Mouse (Mus musculus) liver, embryonic 15.5 days (tissue): Measurements from ENCODE around the gene Clip4. TPM values are rescaled to one million over a fixed set of nuclear protein-coding genes. Genes with fewer than 3 reads are reported as not detected.
A peak's percentile ranks its signal among the peaks of the same experiment; 100 is the strongest.

ENCODE experiments used
- ATAC-seq: fragments of 200-750 bp; cut with Nextera tagmentation; 2 replicates; pipeline ENCODE4 v1.8.0; 2017; ENCODE audit warnings: moderate number of reproducible peaks, mild to moderate bottlenecking, moderate library complexity; ENCODE audit not compliant: insufficient read depth
- H3K27ac ChIP-seq: fragments of 300-500 bp; sonication (generic); replicated peaks from 2 replicates; pipeline ENCODE4 v1.5.1; 2015; ENCODE audit warnings: mild to moderate bottlenecking, inconsistent platforms
- H3K27me3 ChIP-seq: fragments of 300-500 bp; sonication (generic); 2 replicates; pipeline ENCODE4 v1.6.1; 2015; ENCODE audit warnings: mild to moderate bottlenecking, inconsistent platforms
- H3K36me3 ChIP-seq: fragments of 300-500 bp; sonication (generic); replicated peaks from 2 replicates; pipeline ENCODE4 v1.6.1; 2015; ENCODE audit warnings: moderate library complexity, mild to moderate bottlenecking, inconsistent platforms
- H3K4me1 ChIP-seq: fragments of 300-500 bp; sonication (generic); replicated peaks from 2 replicates; pipeline ENCODE4 v1.6.1; 2015; ENCODE audit warnings: inconsistent platforms
- H3K4me2 ChIP-seq: fragments of 300-500 bp; sonication (generic); 2 replicates; pipeline ENCODE4 v1.6.1; 2015; ENCODE audit warnings: moderate library complexity, mild to moderate bottlenecking, inconsistent platforms
- H3K4me3 ChIP-seq: fragments of 300-500 bp; sonication (generic); replicated peaks from 2 replicates; pipeline ENCODE4 v1.5.1; 2015; ENCODE audit warnings: mild to moderate bottlenecking, inconsistent platforms
- H3K9ac ChIP-seq: fragments of 300-500 bp; sonication (generic); 2 replicates; pipeline ENCODE4 v1.6.1; 2015; ENCODE audit warnings: moderate library complexity, mild to moderate bottlenecking, inconsistent platforms
- H3K9me3 ChIP-seq: fragments of 300-500 bp; sonication (generic); replicated peaks from 2 replicates; pipeline ENCODE4 v1.6.1; 2016; ENCODE audit warnings: inconsistent platforms
- WGBS: fragments of 180-500 bp; shearing (Covaris S2); methylation state at CpG from one replicate; pipeline ENCODE4 v1.1.7; 2015; ENCODE audit warnings: mixed read lengths; ENCODE audit not compliant: insufficient replicate concordance; 5-methylcytosine and 5-hydroxymethylcytosine counted together
- polyA plus RNA-seq: library from polyadenylated mRNA; unstranded; fragments of >200 nt; fragmentation: Nextera tagmentation; extraction: Ambion mirVana; gene quantifications from 2 replicates; pipeline ENCODE4 v1.2.1, GENCODE M21; 2015

Clip4 gene
- polyA plus RNA-seq, 1 experiment from 2014 or later: 0.46 TPM

- Histone ChIP-seq H3K4me1 (no peaks in the 10 kb centered on the region), H3K9me3 (no peaks in the 10 kb centered on the region), H3K27me3 (no peaks in the 10 kb centered on the region), H3K36me3 (no peaks in the 10 kb centered on the region), H3K4me3 (no peak overlapping the region), H3K27ac (no peak overlapping the region), H3K9ac (no peak overlapping the region), H3K4me2 (no peak overlapping the region)
- WGBS: 65% methylated on average over 4 of the region's 4 CpGs
- ATAC-seq: no peak
Observed at GRCm38 (mm10) chr17:71791622-71792021, 23.3 kb downstream of the Clip4 start.

GRCm38 (mm10) chr17:71795521-71796205 lies 27.4 kb downstream of the Clip4 start:
- Histone ChIP-seq H3K4me1 (no peaks in the 10 kb centered on the region), H3K9me3 (no peaks in the 10 kb centered on the region), H3K27me3 (no peaks in the 10 kb centered on the region), H3K9ac (no peak overlapping the region), H3K27ac (no peak overlapping the region), H3K36me3 (no peaks in the 10 kb centered on the region), H3K4me2 (no peak overlapping the region), H3K4me3 (no peak overlapping the region)
- no peak for ATAC-seq
- 69% methylated on average over 15 of the region's 15 CpGs for WGBS

- no peak overlapping the region for H3K27ac ChIP-seq
- no peak overlapping the region for H3K4me2 ChIP-seq
- H3K9ac ChIP-seq: no peak overlapping the region
- WGBS: 73% methylated on average over 6 of the region's 6 CpGs
- no peaks in the 10 kb centered on the region for H3K9me3 ChIP-seq
- H3K36me3 ChIP-seq: no peaks in the 10 kb centered on the region
- H3K27me3 ChIP-seq: no peaks in the 10 kb centered on the region
- H3K4me3 ChIP-seq: no peak overlapping the region
- no peaks in the 10 kb centered on the region for H3K4me1 ChIP-seq
- ATAC-seq: no peak
Observed at GRCm38 (mm10) chr17:71803456-71803855, 35.2 kb downstream of the Clip4 start.

GRCm38 (mm10) chr17:71803876-71804275 lies 35.6 kb downstream of the Clip4 start:
- Histone ChIP-seq H3K36me3 (no peaks in the 10 kb centered on the region), H3K4me1 (no peaks in the 10 kb centered on the region), H3K27ac (no peak overlapping the region), H3K4me2 (no peak overlapping the region), H3K4me3 (no peak overlapping the region), H3K9me3 (no peaks in the 10 kb centered on the region), H3K9ac (no peak overlapping the region), H3K27me3 (no peaks in the 10 kb centered on the region)
- ATAC-seq: no peak
- WGBS: 75% methylated on average over 4 of the region's 4 CpGs

- H3K9me3 ChIP-seq: no peaks in the 10 kb centered on the region
- no peak overlapping the region for H3K27ac ChIP-seq
- WGBS: 51% methylated on average over 8 of the region's 8 CpGs
- no peak overlapping the region for H3K9ac ChIP-seq
- H3K4me1 ChIP-seq: no peaks in the 10 kb centered on the region
- H3K4me3 ChIP-seq: no peak overlapping the region
- no peaks in the 10 kb centered on the region for H3K36me3 ChIP-seq
- H3K4me2 ChIP-seq: no peak overlapping the region
- no peak for ATAC-seq
- no peaks in the 10 kb centered on the region for H3K27me3 ChIP-seq
Observed at GRCm38 (mm10) chr17:71811070-71811469, 42.8 kb downstream of the Clip4 start.

- no peaks in the 10 kb centered on the region for H3K27me3 ChIP-seq
- H3K27ac ChIP-seq: no peak overlapping the region
- ATAC-seq: no peak
- no peaks in the 10 kb centered on the region for H3K4me1 ChIP-seq
- no peak overlapping the region for H3K9ac ChIP-seq
- H3K4me2 ChIP-seq: no peak overlapping the region
- no peak overlapping the region for H3K4me3 ChIP-seq
- H3K9me3 ChIP-seq: no peaks in the 10 kb centered on the region
- H3K36me3 ChIP-seq: no peaks in the 10 kb centered on the region
- 72% methylated on average over 8 of the region's 8 CpGs for WGBS
Observed at GRCm38 (mm10) chr17:71816136-71816864, 48.0 kb downstream of the Clip4 start.

- no peak overlapping the region for H3K4me2 ChIP-seq
- H3K9ac ChIP-seq: no peak overlapping the region
- 67% methylated on average over 8 of the region's 8 CpGs for WGBS
- H3K4me3 ChIP-seq: no peak overlapping the region
- H3K27me3 ChIP-seq: no peaks in the 10 kb centered on the region
- H3K27ac ChIP-seq: no peak overlapping the region
- no peaks in the 10 kb centered on the region for H3K9me3 ChIP-seq
- no peaks in the 10 kb centered on the region for H3K36me3 ChIP-seq
- ATAC-seq: no peak
- H3K4me1 ChIP-seq: no peaks in the 10 kb centered on the region
Observed at GRCm38 (mm10) chr17:71823622-71824306, 55.5 kb downstream of the Clip4 start.

- ATAC-seq: no peak
- WGBS: 50% methylated on average over 3 of the region's 3 CpGs
- Histone ChIP-seq H3K36me3 (no peaks in the 10 kb centered on the region), H3K4me3 (no peak overlapping the region), H3K27ac (no peak overlapping the region), H3K9me3 (no peaks in the 10 kb centered on the region), H3K9ac (no peak overlapping the region), H3K4me1 (no peaks in the 10 kb centered on the region), H3K4me2 (no peak overlapping the region), H3K27me3 (no peaks in the 10 kb centered on the region)
Observed at GRCm38 (mm10) chr17:71826603-71827002, 58.3 kb downstream of the Clip4 start.

GRCm38 (mm10) chr17:71827627-71828026 lies 59.4 kb downstream of the Clip4 start:
- Histone ChIP-seq H3K4me1 (no peaks in the 10 kb centered on the region), H3K36me3 (no peaks in the 10 kb centered on the region), H3K9me3 (no peaks in the 10 kb centered on the region), H3K27me3 (no peaks in the 10 kb centered on the region), H3K9ac (no peak overlapping the region), H3K27ac (no peak overlapping the region), H3K4me2 (no peak overlapping the region), H3K4me3 (no peak overlapping the region)
- no peak for ATAC-seq
- 64% methylated on average over 8 of the region's 8 CpGs for WGBS

GRCm38 (mm10) chr17:71828647-71829414 lies 60.6 kb downstream of the Clip4 start:
- no peaks in the 10 kb centered on the region for H3K9me3 ChIP-seq
- H3K4me3 ChIP-seq: no peak overlapping the region
- no peaks in the 10 kb centered on the region for H3K4me1 ChIP-seq
- no peak overlapping the region for H3K27ac ChIP-seq
- H3K36me3 ChIP-seq: no peaks in the 10 kb centered on the region
- no peaks in the 10 kb centered on the region for H3K27me3 ChIP-seq
- ATAC-seq: peak; percentile 70
- H3K4me2 ChIP-seq: no peak overlapping the region; the same call in 1 of the 2 replicates
- 35% methylated on average over 12 of the region's 12 CpGs for WGBS
- no peak overlapping the region for H3K9ac ChIP-seq

GRCm38 (mm10) chr17:71831960-71832359 lies 63.7 kb downstream of the Clip4 start:
- Histone ChIP-seq H3K4me2 (no peak overlapping the region), H3K9ac (no peak overlapping the region), H3K27me3 (no peaks in the 10 kb centered on the region), H3K4me3 (no peak overlapping the region), H3K4me1 (no peaks in the 10 kb centered on the region), H3K9me3 (no peaks in the 10 kb centered on the region), H3K27ac (no peak overlapping the region), H3K36me3 (no peaks in the 10 kb centered on the region)
- 58% methylated on average over 3 of the region's 3 CpGs for WGBS
- no peak for ATAC-seq
